Mouse (Mus musculus) embryonic stem cell, embryonic (primary cell): Measurements from ENCODE around the gene Tubb3.

Source experiments
- CTCF ChIA-PET, 4 experiments: fragments of 300-600 bp in 2 of 4; fragments of 350-600 bp in 2 of 4; sonication (Branson Sonifier 250); formaldehyde crosslinking; loops; one replicate each; lab custom pipeline; 2022; ENCODE audit warnings: inconsistent platforms in 2 of 4; lab: Charles Lee
- POLR2A ChIA-PET, 4 experiments: fragments of 300-600 bp in 2 of 4; fragments of 350-600 bp in 2 of 4; sonication (Branson Sonifier 250); formaldehyde crosslinking; loops; one replicate each; lab custom pipeline; 2022; ENCODE audit warnings: antibody characterized with exemption in 4 of 4, inconsistent platforms in 1 of 4; lab: Charles Lee

The Tubb3 gene

GRCm38 (mm10) chr8:123411246-123411645 lies at the start of gene Tubb3:
Tubb3 (plus strand) TSS chr8:123411424.
- POLR2A ChIA-PET: interaction anchor here in 3 of 4 experiments (0.6 to 2.3 kb wide), 13 partner anchors 34 to 374 kb away, joined by 3 to 11 read pairs (median 3); partner anchors contain the start of genes Chmp1a (in 1 of the 3), Spata33 (in 1 of the 3) and Tcf25 (in 1 of the 3)
- CTCF ChIA-PET: interaction anchor here in 2 of 4 experiments (0.6 to 1.1 kb wide), 3 partner anchors 11 to 88 kb away, joined by 4 to 14 read pairs (median 4); no protein-coding TSS in a partner anchor

- CTCF ChIA-PET: interaction anchor here (0.6 to 2.9 kb wide), 14 partner anchors 11 to 396 kb away, joined by 3 to 19 read pairs (median 5); partner anchors contain the start of gene Mc1r (in 1 of the 4)
- POLR2A ChIA-PET: interaction anchor here (0.6 to 8.1 kb wide), 63 partner anchors 8 to 576 kb away, joined by 3 to 53 read pairs (median 6); partner anchors contain the start of genes Spire2 (in 3 of the 4), Afg3l1 (in 2 of the 4), Chmp1a (in 2 of the 4) and Mc1r (in 2 of the 4)
Measured at GRCm38 (mm10) chr8:123373403-123374238, 37.6 kb upstream of the Tubb3 start, which contains the start of gene Tcf25. Tcf25 (plus strand) TSS chr8:123373753.

DNA sequence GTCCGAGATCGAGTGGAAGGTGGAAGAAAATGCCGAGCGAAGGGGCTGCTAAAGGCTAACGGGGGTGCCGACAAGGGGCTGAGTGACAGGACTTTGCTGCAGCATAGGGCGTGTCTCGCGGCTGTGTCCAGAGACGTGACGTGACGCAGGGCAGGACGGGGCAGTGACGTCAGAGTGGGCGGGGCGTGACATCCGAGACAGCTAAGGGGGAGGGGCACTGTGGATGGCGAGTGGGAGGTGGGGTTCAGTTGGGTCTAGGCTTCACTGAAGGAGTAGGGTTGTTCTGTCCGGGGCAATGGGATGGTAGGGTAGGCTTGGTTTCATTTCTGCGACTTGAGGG lies 37.0 kb upstream of the Tubb3 start:
- POLR2A ChIA-PET: interaction anchor here (0.6 to 8.1 kb wide), 42 partner anchors 9 to 575 kb away, joined by 3 to 53 read pairs (median 7); partner anchors contain the start of genes Spire2 (in 3 of the 4), Afg3l1 (in 2 of the 4), Mc1r (in 2 of the 4) and Spata2l (in 2 of the 4)
- CTCF ChIA-PET: interaction anchor here (0.6 to 2.9 kb wide), 13 partner anchors 11 to 395 kb away, joined by 3 to 19 read pairs (median 4); partner anchors contain the start of gene Mc1r (in 1 of the 4)

GRCm38 (mm10) chr8:123375701-123376100 lies 35.5 kb upstream of the Tubb3 start:
- CTCF ChIA-PET: interaction anchor here (1.2 to 2.9 kb wide), 11 partner anchors 9 to 143 kb away, joined by 3 to 19 read pairs (median 5); partner anchors contain the start of genes Mc1r (in 3 of the 4) and Gas8 (in 1 of the 4)
- POLR2A ChIA-PET: interaction anchor here in 3 of 4 experiments (0.6 to 8.1 kb wide), 27 partner anchors 8 to 466 kb away, joined by 3 to 53 read pairs (median 3); partner anchors contain the start of genes Mc1r (in 2 of the 3), Vps9d1 (in 1 of the 3) and Zfp276 (in 1 of the 3)

GRCm38 (mm10) chr8:123376106-123376505 lies 35.1 kb upstream of the Tubb3 start:
- ChIA-PET POLR2A (interaction anchor here in 3 of 4 experiments (0.6 to 8.1 kb wide), 27 partner anchors 8 to 466 kb away, joined by 3 to 53 read pairs (median 4); partner anchors contain the start of genes Mc1r (in 3 of the 3), Vps9d1 (in 1 of the 3) and Zfp276 (in 1 of the 3)), CTCF (interaction anchor here (1.0 to 2.9 kb wide), 11 partner anchors 9 to 142 kb away, joined by 3 to 19 read pairs (median 5); partner anchors contain the start of genes Mc1r (in 3 of the 4) and Gas8 (in 1 of the 4))

DNA sequence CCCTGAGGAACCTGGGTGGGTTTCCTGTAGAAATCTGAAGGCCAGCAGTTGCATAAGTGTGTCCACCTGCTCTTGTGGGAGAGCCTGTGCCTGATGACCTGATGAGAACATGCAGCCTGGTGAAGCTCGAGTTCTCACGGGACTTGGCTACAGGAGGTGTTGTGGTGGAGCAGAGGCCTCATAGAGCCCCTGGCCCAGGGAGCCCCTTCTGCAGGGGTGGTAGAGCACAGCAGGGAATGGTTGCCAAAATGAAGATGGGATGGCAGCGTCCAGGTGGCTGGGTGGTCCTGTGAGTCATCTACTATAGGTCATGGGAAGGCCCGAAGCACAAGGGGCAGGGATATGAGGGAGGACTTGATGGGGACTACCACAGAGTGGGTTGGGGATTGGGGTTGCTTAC lies 29.5 kb upstream of the Tubb3 start:
- ChIA-PET CTCF (interaction anchor here in 1 of 4 experiments (1.0 kb wide), 1 partner anchor 25 kb away, joined by 4 read pairs; the partner anchor contains the start of gene Mc1r), POLR2A (interaction anchor here in 3 of 4 experiments (1.0 to 3.3 kb wide), 11 partner anchors 8 to 65 kb away, joined by 3 to 13 read pairs (median 7); partner anchors contain the start of genes Mc1r (in 1 of the 3) and Tcf25 (in 1 of the 3))

- ChIA-PET POLR2A (interaction anchor here in 2 of 4 experiments (0.6 to 3.9 kb wide), 16 partner anchors 8 to 65 kb away, joined by 3 to 17 read pairs (median 8); partner anchors contain the start of genes Mc1r (in 2 of the 2) and Tcf25 (in 1 of the 2)), CTCF (interaction anchor here in 1 of 4 experiments (1.0 to 1.3 kb wide), 3 partner anchors 10 to 24 kb away, joined by 3 to 7 read pairs (median 3); partner anchors contain the start of gene Mc1r)
Measured at GRCm38 (mm10) chr8:123382516-123382915, 28.7 kb upstream of the Tubb3 start.

DNA sequence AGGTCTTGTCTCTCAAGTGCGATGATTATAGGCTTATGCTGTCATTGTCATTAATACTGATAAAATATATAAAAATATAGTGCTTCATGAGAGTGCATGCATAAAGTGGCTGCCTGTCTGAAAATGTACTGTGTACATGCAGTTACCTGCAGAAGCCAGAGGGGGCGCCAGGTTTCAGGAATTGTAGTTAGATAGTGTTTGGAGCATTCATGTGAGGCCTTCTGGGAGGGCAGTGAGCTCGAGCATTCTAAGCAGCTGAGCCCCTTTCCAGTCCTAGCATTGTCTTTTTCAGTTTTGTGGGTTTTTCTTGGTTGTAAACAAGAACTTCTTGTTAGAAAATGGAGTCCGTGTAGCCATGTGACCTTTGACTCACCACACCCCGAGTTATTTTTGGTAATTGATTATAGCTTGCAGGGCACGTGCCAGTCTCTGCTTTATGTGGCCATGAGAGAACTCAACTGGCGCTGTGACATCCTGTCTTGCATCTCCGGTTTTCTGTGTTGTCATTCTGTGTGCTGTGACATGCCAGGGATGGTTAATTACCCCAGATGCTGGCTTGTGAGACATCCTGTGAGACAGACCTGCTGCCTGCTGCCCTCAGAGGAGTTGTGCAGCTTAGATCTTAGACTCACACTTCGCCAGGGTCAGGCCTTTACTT lies 26.2 kb upstream of the Tubb3 start:
- ChIA-PET CTCF (interaction anchor here (0.5 to 2.0 kb wide), 40 partner anchors 8 to 245 kb away, joined by 3 to 16 read pairs (median 4); partner anchors contain the start of genes Mc1r (in 3 of the 4), Tcf25 (in 3 of the 4), Spata2l (in 1 of the 4) and Spire2 (in 1 of the 4)), POLR2A (interaction anchor here in 2 of 4 experiments (0.9 to 3.9 kb wide), 11 partner anchors 9 to 69 kb away, joined by 3 to 17 read pairs (median 5); partner anchors contain the start of genes Mc1r (in 2 of the 2) and Tcf25 (in 2 of the 2))

DNA sequence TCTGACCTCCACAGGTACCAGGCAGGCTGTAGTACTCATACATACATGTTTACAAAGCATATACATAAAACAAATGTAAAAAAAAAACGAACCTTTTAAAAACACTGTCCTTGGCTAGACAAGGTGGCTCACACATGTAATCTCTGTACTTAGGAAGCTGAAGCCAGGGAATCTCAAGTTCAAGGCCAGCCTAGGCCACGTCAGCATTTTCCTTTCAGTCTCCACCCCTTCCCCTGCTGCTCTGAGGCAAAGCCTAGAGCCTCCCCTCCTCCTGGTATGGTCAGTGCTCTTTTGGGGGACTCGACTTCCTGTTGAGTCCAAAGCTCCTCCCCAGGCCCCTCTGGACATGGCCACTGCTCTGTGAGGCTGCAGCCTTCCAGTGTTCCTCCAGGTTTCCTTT lies 24.2 kb upstream of the Tubb3 start:
- CTCF ChIA-PET: interaction anchor here in 2 of 4 experiments (0.7 to 1.6 kb wide), 3 partner anchors 20 to 36 kb away, joined by 3 to 5 read pairs (median 3); partner anchors contain the start of gene Mc1r (in 2 of the 2)
- POLR2A ChIA-PET: interaction anchor here in 3 of 4 experiments (0.5 to 1.9 kb wide), 7 partner anchors 13 to 891 kb away, joined by 3 to 8 read pairs (median 3); partner anchors contain the start of genes Tcf25 (in 2 of the 3) and Def8 (in 1 of the 3)

GRCm38 (mm10) chr8:123387801-123388200 lies 23.4 kb upstream of the Tubb3 start:
- POLR2A ChIA-PET: interaction anchor here in 2 of 4 experiments (0.8 to 1.9 kb wide), 4 partner anchors 14 to 892 kb away, joined by 3 to 8 read pairs (median 4); partner anchors contain the start of gene Tcf25 (in 2 of the 2)
- CTCF ChIA-PET: interaction anchor here in 2 of 4 experiments (0.7 to 1.6 kb wide), 4 partner anchors 18 to 35 kb away, joined by 3 to 5 read pairs (median 3); partner anchors contain the start of gene Mc1r (in 2 of the 2)

DNA sequence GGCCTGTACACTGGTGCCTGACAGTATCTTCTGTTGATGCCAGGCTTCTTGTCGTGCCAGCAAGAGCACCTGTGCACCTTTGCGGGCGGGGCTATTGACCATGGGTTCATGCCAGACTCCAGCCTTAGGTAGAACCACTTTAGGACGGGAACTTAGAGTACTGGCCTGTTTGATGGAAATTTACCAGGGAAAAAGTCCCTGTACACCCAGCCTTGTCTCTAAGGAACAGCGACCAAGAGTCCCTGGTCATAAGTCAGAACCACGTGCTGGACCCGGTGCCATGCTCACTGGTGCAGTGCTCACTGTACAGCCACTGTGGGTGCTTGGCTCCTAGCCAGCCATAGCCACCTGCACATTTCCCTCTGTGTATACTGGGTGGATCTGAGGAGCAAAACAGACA lies 22.2 kb upstream of the Tubb3 start:
- CTCF ChIA-PET: interaction anchor here in 3 of 4 experiments (0.9 to 2.3 kb wide), 4 partner anchors 18 to 54 kb away, joined by 3 to 7 read pairs (median 3); partner anchors contain the start of gene Mc1r (in 1 of the 3)

DNA sequence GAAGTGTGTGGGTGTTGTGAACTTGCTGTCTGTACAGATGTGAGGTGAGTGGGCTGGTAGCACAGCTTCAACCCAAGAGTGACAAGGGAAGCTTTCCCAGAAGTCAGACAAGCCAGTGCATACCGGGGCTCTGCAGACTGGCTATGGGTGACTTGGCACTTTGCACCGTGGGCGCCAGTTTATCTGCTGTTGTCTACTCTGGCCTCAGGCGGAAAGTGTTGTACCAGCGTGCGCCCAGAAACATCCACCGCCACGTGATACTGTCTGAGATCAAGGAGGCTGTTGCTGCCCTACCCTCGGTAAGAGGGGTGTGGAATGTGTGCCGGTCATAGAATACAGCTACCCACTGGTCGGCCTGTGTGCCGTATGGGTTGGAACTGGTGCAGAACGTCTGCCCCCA lies 12.9 kb upstream of the Tubb3 start:
- POLR2A ChIA-PET: interaction anchor here in 3 of 4 experiments (1.0 to 2.5 kb wide), 14 partner anchors 8 to 818 kb away, joined by 3 to 14 read pairs (median 4); partner anchors contain the start of genes Mc1r (in 2 of the 3) and Tcf25 (in 1 of the 3)
- CTCF ChIA-PET: interaction anchor here (0.8 to 2.0 kb wide), 11 partner anchors 8 to 45 kb away, joined by 3 to 18 read pairs (median 4); partner anchors contain the start of gene Mc1r (in 4 of the 4)

More for the DNA sequence above, 22.2 kb upstream of the Tubb3 start:
- POLR2A ChIA-PET: interaction anchor here in 2 of 4 experiments (0.6 to 1.2 kb wide), 5 partner anchors 13 to 277 kb away, joined by 3 read pairs; partner anchors contain the start of gene Tcf25 (in 1 of the 2)

DNA sequence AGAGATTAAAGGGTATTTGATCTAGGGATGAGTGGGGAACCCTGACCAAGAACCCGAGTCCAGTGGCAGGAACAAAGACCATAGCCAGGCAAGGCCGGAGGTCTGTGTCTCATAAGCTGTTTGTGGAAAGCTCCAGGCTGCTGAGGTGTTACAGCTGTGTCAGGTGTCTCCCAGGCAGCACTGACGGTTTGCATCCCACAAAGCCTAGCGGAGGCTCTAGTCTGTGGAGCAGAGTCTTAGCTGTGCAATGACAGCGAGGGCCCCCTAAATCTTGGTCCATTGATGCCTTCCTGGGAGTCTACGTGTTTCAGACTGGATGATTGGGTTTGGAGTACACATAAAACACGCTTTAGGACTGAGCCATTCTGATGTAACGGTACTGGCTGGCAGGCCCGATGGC lies 9.3 kb upstream of the Tubb3 start:
- ChIA-PET POLR2A (no interaction called here), CTCF (interaction anchor here in 1 of 4 experiments (1.1 kb wide), 1 partner anchor 17 kb away, joined by 4 read pairs; no protein-coding TSS in a partner anchor)

GRCm38 (mm10) chr8:123402730-123403326 lies 8.4 kb upstream of the Tubb3 start:
- ChIA-PET CTCF (interaction anchor here in 1 of 4 experiments (0.7 kb wide), 1 partner anchor 104 kb away, joined by 3 read pairs; no protein-coding TSS in a partner anchor), POLR2A (interaction anchor here in 2 of 4 experiments (1.0 to 2.5 kb wide), 7 partner anchors 10 to 29 kb away, joined by 3 to 24 read pairs (median 7); partner anchors contain the start of gene Tcf25 (in 1 of the 2))

DNA sequence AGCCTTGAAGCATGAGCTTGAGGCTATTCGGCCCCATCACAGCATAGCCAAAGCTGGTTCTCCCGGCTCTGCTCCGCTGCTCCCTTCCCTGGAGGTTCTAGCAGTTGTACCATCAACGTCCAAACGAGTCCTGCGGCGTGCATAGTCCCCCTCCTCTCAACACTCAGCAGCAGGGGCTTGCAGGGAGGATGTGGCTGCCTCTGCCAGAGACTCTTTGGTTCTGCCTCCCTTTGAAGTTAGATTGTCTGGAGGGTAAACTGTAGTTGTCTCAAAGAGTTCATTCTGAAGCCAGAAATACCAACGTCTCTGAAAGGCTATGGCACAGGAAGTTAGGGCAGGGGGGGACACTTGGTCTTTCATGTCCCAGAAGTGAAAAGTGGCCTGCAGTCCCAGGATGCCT lies 6.7 kb upstream of the Tubb3 start:
- ChIA-PET CTCF (interaction anchor here in 1 of 4 experiments (1.4 kb wide), 1 partner anchor 19 kb away, joined by 4 read pairs; no protein-coding TSS in a partner anchor), POLR2A (interaction anchor here in 1 of 4 experiments (1.8 to 2.5 kb wide), 3 partner anchors 13 to 31 kb away, joined by 7 to 15 read pairs (median 7); partner anchors contain the start of gene Tcf25)
